Mouse (Mus musculus): ENCODE results near the gene Gm45140. TPM values are rescaled to one million over a fixed set of nuclear protein-coding genes. Genes with fewer than 3 reads are reported as not detected.

The Gm45140 gene
- total RNA-seq, 2 experiments from 2014 or later, result 1.7 to 2.5 TPM

GRCm38 (mm10) chr6:87845031-87845695, 9.6 kb upstream of the Gm45140 start:
- DNase-seq, result no peak

- DNase-seq, result no peak
Measured at GRCm38 (mm10) chr6:87842254-87842653, 6.7 kb upstream of the Gm45140 start.

- DNase-seq, result no peak
Measured at GRCm38 (mm10) chr6:87841635-87842034, 6.0 kb upstream of the Gm45140 start.

GRCm38 (mm10) chr6:87839797-87840341, 4.3 kb upstream of the Gm45140 start:
- DNase-seq, result no peak

- DNase-seq, result peak; percentile 82
Measured at GRCm38 (mm10) chr6:87838551-87839197, 3.1 kb upstream of the Gm45140 start, which contains the start of gene Isy1. Isy1 (minus strand) TSS chr6:87838798.

- DNase-seq, result no peak
Measured at GRCm38 (mm10) chr6:87820366-87820765, 15.2 kb downstream of the Gm45140 start.

- no peak for DNase-seq
Measured at GRCm38 (mm10) chr6:87814486-87814885, 21.1 kb downstream of the Gm45140 start.

GRCm38 (mm10) chr6:87812656-87813055, 22.9 kb downstream of the Gm45140 start:
- no peak for DNase-seq

- DNase-seq, result peak; percentile 93
Measured at GRCm38 (mm10) chr6:87811675-87812338, 23.8 kb downstream of the Gm45140 start, which contains the start of gene Rab43. Rab43 (minus strand) TSS chr6:87812164.

- peak; percentile 60 for DNase-seq
Measured at GRCm38 (mm10) chr6:87810713-87811669, 24.6 kb downstream of the Gm45140 start.

GRCm38 (mm10) chr6:87810311-87810710, 25.3 kb downstream of the Gm45140 start:
- DNase-seq, result no peak

GRCm38 (mm10) chr6:87809651-87810161, 25.9 kb downstream of the Gm45140 start:
- no peak for DNase-seq

GRCm38 (mm10) chr6:87809144-87809543, 26.5 kb downstream of the Gm45140 start:
- DNase-seq, result no peak

GRCm38 (mm10) chr6:87808521-87808920, 27.1 kb downstream of the Gm45140 start:
- DNase-seq, result no peak

GRCm38 (mm10) chr6:87807735-87808440, 27.7 kb downstream of the Gm45140 start:
- DNase-seq, result no peak

- DNase-seq, result no peak
Measured at GRCm38 (mm10) chr6:87806857-87807256, 28.7 kb downstream of the Gm45140 start.

- no peak for DNase-seq
Measured at GRCm38 (mm10) chr6:87806028-87806427, 29.6 kb downstream of the Gm45140 start.

GRCm38 (mm10) chr6:87805448-87805847, 30.1 kb downstream of the Gm45140 start:
- no peak for DNase-seq

GRCm38 (mm10) chr6:87804886-87805285, 30.7 kb downstream of the Gm45140 start:
- no peak for DNase-seq

- no peak for DNase-seq
Measured at GRCm38 (mm10) chr6:87804036-87804435, 31.6 kb downstream of the Gm45140 start.

- no peak for DNase-seq
Measured at GRCm38 (mm10) chr6:87802462-87802861, 33.1 kb downstream of the Gm45140 start.
